Mouse (Mus musculus): ENCODE results near the gene Slfn8.
A peak's percentile ranks its signal among the peaks of the same experiment; 100 is the strongest.
"Not testable (repeated sequence)": the region's sequence is repeated elsewhere in the genome, so short reads cannot be mapped to it uniquely, and the experiment has no call there.

Slfn8 gene

GRCm38 (mm10) chr11:82991469-82992166 lies 29.0 kb downstream of the Slfn8 start, which contains the start of gene Slfn9:
Gene Slfn9, minus strand, starts transcription at chr11:82991830.
- peak; percentile 1 for DNase-seq

DNA sequence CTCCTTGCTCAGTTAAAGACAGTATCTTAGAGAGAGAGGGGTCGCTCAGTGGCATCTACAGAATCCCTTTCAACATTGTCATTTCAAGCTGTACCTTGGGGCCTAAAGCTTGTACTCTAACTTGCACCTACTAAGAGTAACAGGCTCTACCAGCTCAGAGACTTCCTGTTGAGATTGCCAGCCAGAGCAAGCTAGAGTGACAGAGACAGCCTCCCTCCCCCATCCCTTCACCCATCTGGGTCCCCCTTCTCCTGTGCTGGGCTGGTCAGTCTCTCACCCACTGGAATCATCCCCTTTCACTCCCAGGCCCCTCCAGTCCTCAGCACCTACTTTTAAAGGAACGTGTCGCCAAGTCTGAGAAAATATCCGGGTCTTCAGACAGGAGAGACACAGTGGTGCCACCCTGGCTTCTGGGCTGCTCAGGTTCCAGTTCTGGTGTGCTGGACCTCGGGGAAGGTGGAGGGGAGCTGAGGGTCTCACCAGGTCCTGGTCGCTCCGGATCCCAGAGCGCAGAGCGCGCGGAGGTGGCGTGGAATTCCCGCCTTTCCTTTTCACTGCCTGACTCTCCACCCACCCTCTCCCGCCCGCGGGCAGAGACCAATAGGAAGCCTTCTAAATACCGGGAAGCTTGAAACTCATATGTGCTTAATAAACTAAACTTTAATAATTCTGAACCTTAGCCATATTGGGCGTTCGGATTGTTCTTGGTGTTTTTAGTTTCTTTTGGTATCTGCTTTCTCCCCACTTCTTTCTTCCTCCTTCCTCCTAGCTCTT lies 29.8 kb downstream of the Slfn8 start:
- DNase-seq: not testable (repeated sequence)

DNA sequence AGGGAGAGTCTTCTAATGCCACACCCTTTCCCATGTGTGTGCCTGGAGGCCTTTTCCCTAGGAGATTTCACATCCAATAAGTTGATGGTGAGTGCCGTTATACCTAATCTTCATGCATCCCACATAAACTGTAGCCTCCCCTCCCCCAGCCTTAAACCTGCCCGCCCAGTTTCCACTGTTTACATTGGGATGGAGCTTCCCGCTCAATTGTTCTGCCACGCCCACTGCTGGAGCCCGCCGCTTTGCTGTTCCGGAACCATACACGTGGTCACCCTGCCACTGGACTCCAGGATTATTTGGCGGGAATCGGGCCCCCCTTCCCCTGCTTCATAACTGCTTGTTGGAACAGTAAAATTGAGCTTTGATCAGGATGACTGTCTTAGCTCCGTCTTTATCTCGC lies 31.3 kb downstream of the Slfn8 start:
- no peak for DNase-seq

- DNase-seq: no peak
Observed at GRCm38 (mm10) chr11:82987621-82988020, 33.0 kb downstream of the Slfn8 start.

DNA sequence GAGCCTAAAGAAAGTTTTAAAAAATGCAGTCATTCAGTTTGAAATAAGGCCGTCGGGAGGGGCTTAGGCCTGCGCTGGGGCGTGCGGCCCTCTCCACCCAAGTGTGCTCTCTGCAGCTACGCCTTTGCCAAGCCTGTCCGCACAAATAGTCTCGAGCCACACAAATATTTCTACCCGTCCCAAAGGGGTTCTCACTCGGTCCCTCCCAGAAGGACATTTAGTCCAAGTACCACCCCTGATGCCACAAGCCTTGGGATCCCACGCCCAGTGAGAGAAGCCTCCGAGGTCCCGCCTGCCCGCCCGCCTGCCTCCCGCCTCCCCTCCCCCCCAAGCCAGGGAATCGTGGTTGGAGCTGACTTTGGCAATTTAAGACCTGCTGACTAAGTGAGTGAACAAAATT lies 37.4 kb downstream of the Slfn8 start:
- DNase-seq: no peak

DNA sequence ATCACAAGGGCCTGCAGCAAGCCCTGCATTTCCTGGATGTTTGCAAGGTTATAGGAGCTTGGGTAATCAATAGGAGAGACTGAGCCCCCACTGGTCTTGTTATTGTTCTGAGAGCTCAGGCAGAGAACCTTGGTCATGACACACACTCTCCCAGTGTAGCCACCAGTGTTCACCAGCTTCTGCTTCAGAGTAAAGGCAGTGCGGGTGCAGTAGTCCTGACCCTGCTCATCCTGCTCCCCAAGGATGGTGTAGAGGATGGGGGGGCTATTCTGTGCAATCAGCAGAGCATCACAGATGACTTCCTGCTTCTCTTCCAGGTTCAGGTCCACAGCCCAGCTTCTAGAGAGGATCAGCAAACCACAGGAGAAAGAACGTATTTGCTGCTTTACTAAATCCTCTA lies 38.2 kb downstream of the Slfn8 start:
- DNase-seq: not testable (repeated sequence)

- DNase-seq: no peak
Observed at GRCm38 (mm10) chr11:82973916-82974315, 46.7 kb downstream of the Slfn8 start.

- DNase-seq: no peak
Observed at GRCm38 (mm10) chr11:82971590-82971974, 49.0 kb downstream of the Slfn8 start.

GRCm38 (mm10) chr11:82970712-82971589 lies 49.7 kb downstream of the Slfn8 start:
- DNase-seq: peak; percentile 48

GRCm38 (mm10) chr11:82962215-82962614 lies 58.4 kb downstream of the Slfn8 start:
- DNase-seq: no peak

DNA sequence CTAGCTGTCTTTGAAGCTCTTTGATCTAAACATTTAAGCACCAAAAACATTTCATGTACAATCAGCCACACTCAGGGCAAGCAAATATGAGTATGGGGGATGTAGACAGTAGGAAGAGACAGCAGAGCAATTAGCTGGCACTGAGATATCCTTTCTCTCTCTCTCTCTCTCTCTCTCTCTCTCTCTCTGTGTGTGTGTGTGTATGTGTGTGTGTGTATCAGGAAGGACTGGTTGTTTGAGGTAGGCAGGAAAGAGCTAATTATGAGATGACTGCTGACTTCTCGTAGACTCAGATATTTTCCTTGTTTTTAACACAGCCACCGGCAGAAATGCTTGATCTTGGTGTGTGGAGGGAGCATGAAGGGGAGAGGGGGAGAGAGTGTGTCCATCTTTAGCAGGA lies 58.9 kb downstream of the Slfn8 start:
- DNase-seq: no peak

GRCm38 (mm10) chr11:82959613-82960012 lies 61.0 kb downstream of the Slfn8 start:
- peak; percentile 56 for DNase-seq

DNA sequence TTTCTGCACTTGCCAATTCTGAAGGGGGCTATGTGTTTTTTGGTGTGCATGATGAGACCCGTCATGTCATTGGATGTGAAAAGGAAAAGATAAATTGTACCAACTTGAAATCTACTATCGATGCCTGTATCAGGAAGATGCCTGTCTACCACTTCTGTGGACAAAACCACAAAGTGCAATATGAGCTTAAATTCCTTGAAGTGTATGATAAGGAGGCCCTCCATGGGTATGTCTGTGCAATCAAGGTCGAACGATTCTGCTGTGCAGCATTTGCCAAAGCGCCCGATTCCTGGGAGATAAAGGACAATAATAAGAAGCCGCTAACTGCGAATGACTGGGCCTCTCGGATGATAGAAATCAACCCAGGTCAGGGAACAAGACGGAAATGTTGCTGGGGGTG lies 63.7 kb downstream of the Slfn8 start:
- DNase-seq: no peak

DNA sequence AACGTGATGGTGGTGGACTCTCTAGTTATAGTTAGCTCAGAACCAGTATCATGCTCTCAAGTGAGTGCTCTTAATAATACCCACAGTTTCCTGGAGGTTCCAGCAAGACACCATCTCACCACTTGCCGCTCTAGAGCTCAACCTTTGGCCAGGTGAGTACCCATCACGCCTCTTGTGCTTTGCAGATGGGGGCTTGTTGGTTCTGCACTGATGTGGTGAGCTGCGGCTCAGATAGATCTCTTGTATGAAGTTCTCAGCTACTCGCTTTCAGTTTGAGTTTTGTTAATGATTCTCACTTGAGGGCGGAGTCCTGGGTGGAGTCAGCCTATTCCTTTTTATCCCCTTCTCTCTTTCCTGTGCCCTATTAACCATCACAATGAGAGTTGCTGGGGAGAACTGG lies 66.0 kb downstream of the Slfn8 start:
- no peak for DNase-seq

- no peak for DNase-seq
Observed at GRCm38 (mm10) chr11:82952612-82953542, 67.7 kb downstream of the Slfn8 start.

Data from cerebellum, adult 9-10 months (tissue).